Mouse (Mus musculus) olfactory bulb, adult 2 months (tissue): Measurements from ENCODE around the gene Vsig10l. TPM values are rescaled to one million over a fixed set of nuclear protein-coding genes. Genes with fewer than 3 reads are reported as not detected.

Experiments used
- H3K27ac ChIP-seq: fragments of 200-500 bp; 2 replicates; pipeline ENCODE4 v1.5.1; 2012; ENCODE audit warnings: low read depth, low read length; ENCODE audit not compliant: insufficient read depth
- H3K4me1 ChIP-seq: fragments of 200-500 bp; 2 replicates; pipeline ENCODE4 v1.6.1; 2012; ENCODE audit warnings: low read length; ENCODE audit not compliant: control insufficient read depth, insufficient read depth
- H3K4me3 ChIP-seq: fragments of 200-500 bp; 2 replicates; pipeline ENCODE4 v1.5.1; 2012; ENCODE audit warnings: mild to moderate bottlenecking, low read depth, low read length, moderate library complexity; ENCODE audit not compliant: insufficient read depth
- CTCF ChIP-seq: fragments of 200-500 bp; IDR thresholded peaks from 2 replicates; pipeline ENCODE4 v1.5.1; 2012; ENCODE audit warnings: low read depth, mild to moderate bottlenecking, low read length, moderate library complexity; ENCODE audit not compliant: insufficient read depth
- POLR2A ChIP-seq: fragments of 200-500 bp; IDR thresholded peaks from 2 replicates; pipeline ENCODE4 v1.6.1; 2012; ENCODE audit warnings: mild to moderate bottlenecking, low read depth, low read length, moderate library complexity; ENCODE audit not compliant: insufficient read depth
- whole genome bisulfite sequencing: fragments of 180-500 bp; shearing (Covaris S2); methylation state at CpG from one replicate; pipeline ENCODE4 v1.1.7; 2018; 5-methylcytosine and 5-hydroxymethylcytosine counted together
- polyA plus RNA-seq: library from polyadenylated mRNA; stranded (reverse); fragments of >200 nt; gene quantifications from 2 replicates; pipeline ENCODE4 v1.2.4, GENCODE M21; 2012; ENCODE audit warnings: low replicate concordance; ENCODE audit not compliant: missing spikeins, insufficient read depth, insufficient read length

The Vsig10l gene
- polyA plus RNA-seq, 1 experiment = not detected

DNA sequence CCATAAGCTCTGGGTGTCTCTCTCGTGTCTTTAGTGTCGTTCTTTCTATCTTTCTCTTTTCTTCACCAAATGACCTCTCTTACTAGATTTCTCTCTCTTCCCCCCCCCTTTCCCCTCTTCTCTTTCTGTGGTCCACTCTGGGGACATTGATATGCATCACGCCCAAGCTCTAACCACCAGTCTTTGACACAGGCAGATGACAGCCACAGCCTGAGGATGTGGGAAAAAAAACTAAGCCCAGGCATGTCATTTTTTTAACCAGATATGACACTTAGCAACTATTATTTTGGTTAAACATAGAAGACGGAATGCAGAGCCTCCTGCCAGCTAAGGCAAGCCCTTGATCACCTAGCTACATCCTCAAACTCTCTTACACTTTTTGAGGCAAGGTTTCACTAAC is 24.3 kb upstream of the Vsig10l start:
- TF ChIP-seq POLR2A = no peak
- no peak for TF ChIP-seq CTCF
- Histone ChIP-seq H3K4me3 (no peak overlapping the region), H3K27ac (no peak overlapping the region), H3K4me1 (peaks cover 9% of the 10 kb centered on the region)
- WGBS = 89% methylated on average over 4 of the region's 4 CpGs

DNA sequence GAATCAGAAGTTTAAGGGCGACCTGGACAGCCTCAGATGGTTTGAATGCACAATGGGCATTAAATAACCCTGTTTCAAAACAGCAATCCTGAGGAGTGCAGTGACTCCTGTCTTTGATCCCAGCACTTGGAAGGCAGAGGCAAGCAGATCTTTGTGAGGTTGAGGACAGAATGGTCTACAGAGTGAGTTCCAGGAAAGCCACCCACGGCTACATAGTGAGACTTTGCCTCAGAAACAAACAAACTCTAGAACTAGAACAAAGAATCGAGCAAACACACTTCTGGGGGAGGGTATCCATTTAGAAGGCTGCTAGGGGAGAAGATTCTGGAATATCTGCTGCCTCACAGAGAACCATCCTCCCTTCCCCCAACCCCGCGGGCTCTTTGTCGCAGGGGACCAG is 22.5 kb upstream of the Vsig10l start, which contains the start of gene Cldnd2:
Cldnd2 (plus strand) TSS at position 301 of the 400 bp plus-strand sequence.
- 77% methylated on average over 6 of the region's 6 CpGs for WGBS
- TF ChIP-seq POLR2A (no peak), CTCF (no peak)
- H3K27ac ChIP-seq = no peak within 1 kb of the TSS
- peaks cover 16% of the 10 kb centered on the region for H3K4me1 ChIP-seq
- H3K4me3 ChIP-seq = no peak within 1 kb of the TSS

DNA sequence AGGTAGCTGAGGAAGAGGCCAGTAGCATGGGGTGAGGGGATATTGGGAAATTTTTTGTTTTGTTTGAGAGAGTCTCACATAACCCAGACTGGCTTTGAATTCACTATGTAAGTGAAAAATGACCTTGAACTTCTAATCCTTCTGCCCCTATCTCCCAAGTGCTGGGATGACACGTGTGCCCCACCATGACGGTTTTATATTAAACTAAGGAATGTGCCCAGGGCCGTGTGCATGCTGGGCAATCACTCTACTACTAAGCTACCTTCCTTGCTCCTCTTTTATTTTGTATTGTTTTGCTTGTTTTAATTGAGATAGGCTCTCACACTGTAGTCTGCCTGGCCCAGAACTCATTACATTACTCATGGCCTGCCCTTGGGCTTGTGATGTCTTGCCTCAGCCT is 21.9 kb upstream of the Vsig10l start:
- Histone ChIP-seq H3K27ac (no peak overlapping the region), H3K4me1 (peaks cover 16% of the 10 kb centered on the region), H3K4me3 (no peak overlapping the region)
- 88% methylated on average over 3 of the region's 3 CpGs for WGBS
- no peak for TF ChIP-seq POLR2A
- no peak for TF ChIP-seq CTCF

DNA sequence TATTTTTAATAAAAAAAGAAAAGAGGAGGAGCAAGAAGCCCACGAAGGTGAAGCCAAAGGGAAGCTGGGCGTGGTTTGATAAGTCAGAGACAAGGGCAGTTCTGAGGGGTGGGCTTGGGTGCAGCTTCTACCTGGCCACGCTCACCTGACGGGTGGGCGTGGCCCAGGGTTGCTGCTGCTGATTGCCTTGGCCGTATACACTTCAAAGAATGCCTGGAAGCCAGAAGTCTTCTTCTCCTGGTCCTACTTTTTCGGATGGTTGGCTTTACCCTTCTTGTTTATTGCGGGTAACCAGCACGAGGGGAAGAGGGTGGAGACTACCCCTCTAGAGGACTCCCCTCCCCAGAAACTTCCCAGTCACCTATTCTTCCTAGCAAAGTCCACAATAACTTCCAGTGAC is 20.3 kb upstream of the Vsig10l start:
- H3K4me3 ChIP-seq = peak overlapping the region; percentile 62
- WGBS = 21% methylated on average over 9 of the region's 9 CpGs
- H3K27ac ChIP-seq = peak overlapping the region; percentile 85; the same call in 1 of the 2 replicates
- TF ChIP-seq POLR2A (no peak), CTCF (no peak)
- H3K4me1 ChIP-seq = peaks cover 16% of the 10 kb centered on the region

DNA sequence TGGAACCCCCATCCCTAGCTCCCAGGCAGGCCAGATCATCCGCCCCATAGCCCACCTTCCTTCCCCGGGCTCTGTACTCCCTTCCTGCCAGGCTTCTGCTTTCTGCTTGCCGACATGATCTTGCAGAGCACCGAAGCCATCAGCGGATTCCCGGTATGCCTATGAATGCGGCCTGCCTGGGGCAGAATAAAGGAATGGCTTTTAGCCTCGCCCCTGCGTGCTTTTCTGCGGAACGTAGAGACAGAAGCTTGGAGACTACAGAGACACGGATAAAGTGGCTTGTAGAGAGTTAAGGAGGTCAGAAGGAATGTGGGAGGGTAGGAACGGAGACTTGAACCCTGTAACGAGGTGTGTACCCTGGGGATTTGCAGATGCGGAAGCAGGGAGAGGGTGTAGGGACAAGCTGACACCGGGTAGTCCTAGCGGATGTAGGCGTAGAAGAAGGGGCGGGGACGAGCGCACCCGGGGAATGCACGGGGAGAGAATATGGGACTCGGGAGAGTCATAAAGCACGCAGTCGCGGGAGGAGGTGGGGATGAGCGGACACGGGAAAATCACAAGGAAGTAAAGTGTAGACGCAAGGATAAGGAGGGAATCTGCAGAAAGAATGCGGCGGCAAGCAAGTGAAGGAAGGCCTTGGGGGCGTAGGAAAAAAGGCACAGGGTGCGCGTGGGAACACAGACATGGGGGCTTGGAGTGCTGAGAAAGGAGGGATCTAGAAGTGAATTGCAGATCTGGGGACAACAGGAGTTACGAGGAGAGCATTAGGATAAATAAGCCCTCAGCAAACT is 19.6 kb upstream of the Vsig10l start:
- TF ChIP-seq CTCF (no peak), POLR2A (no peak)
- Histone ChIP-seq H3K27ac (peak overlapping the region; percentile 85), H3K4me3 (peak overlapping the region; percentile 62), H3K4me1 (peaks cover 16% of the 10 kb centered on the region)
- WGBS = 1% methylated on average over 36 of the region's 36 CpGs

DNA sequence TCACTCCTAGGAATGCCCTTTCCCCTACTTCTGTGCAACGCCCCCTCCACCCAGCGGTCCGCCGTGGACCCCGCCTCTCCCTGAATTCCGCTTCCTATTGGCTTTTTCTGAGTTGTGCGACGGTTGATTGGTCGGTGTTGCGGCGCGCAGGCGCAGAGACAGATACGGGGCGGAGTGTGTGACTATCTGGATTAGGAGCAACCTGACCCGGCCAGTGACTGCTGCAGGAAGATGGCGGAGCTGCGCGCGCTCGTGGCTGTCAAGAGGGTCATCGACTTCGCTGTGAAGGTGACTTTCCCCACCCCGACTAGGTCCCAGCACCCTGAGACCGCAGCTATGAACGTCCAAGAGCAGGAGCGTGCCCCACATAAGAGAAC is 19.0 kb upstream of the Vsig10l start, which contains the start of the genes Etfb and Gm45233:
Etfb (plus strand) TSS at position 167 of the 377 bp plus-strand sequence.
Gm45233 (plus strand) TSS at position 212 of the 377 bp plus-strand sequence.
- TF ChIP-seq CTCF (no peak), POLR2A (peak; percentile 89)
- peak within 1 kb of the TSS; percentile 62 for H3K4me3 ChIP-seq
- peak within 1 kb of the TSS; percentile 85 for H3K27ac ChIP-seq
- 0% methylated on average over 27 of the region's 27 CpGs for WGBS
- H3K4me1 ChIP-seq = peaks cover 16% of the 10 kb centered on the region

DNA sequence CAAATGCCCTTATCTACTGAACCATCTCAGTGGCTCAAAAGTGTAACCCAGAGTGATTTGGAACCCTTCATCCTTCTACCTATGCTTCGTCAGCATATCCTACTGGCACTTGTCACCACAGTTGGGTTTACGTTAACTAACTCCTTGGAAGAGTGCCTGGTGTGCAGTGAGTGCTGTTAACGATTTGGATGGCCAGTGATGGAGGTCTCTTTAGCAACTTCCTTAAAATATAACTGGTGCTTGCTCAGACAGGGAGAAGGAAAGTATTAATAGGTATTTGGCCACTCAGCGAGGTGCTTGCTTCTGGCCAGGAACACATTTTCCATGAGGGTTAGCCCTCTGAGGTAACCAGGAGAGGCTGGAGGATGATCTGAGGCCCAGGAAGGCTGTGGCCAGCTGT is 15.2 kb upstream of the Vsig10l start:
- H3K4me3 ChIP-seq = no peak overlapping the region
- 80% methylated on average over 4 of the region's 4 CpGs for WGBS
- no peak overlapping the region for H3K27ac ChIP-seq
- H3K4me1 ChIP-seq = peaks cover 10% of the 10 kb centered on the region
- TF ChIP-seq CTCF (no peak), POLR2A (no peak)

DNA sequence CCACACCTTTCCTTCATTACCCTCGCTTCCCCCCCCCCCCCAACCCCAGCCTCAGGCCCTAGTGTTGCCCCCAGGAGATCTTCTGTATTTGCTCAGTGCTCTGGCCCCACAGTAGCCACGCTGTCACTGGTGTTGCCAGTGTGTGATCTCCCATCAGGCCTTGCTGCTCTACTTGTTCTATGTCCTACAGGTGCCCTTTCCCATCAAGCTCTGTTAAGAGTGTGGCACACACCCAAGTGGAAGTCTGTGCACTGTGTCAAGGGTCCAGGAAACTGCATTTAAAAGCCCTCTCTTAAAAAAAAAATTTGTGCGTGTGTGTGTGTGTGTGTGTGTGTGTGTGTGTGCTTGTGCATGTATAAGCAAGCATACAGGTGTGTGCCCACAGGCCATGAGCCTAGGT is 14.7 kb upstream of the Vsig10l start:
- no peak overlapping the region for H3K27ac ChIP-seq
- no peak overlapping the region for H3K4me3 ChIP-seq
- WGBS = 83% methylated on average over 3 of the region's 3 CpGs
- peaks cover 6% of the 10 kb centered on the region for H3K4me1 ChIP-seq
- TF ChIP-seq CTCF = no peak

DNA sequence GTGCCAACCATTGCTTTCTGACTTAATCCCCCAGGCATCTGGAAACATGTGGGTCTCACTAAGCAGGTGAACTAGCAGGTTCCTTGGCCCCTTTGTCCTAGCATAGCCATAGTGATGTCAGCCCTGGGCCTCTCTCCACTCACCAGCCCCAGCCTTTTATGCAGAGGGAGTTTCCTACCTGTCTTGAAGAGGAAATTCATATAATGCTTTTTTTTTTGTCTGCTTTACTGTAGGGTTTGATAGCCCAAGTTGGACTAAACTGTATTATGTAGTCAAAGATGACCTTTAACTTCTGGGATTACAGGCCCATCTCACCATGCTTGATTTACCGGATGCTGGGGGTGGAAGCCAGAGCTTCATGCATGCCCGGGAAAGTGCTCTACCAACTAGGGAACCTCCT is 13.1 kb upstream of the Vsig10l start:
- H3K4me3 ChIP-seq = no peak overlapping the region

More for the DNA sequence above, 13.1 kb upstream of the Vsig10l start:
- TF ChIP-seq POLR2A = no peak
- H3K4me1 ChIP-seq = peaks cover 2% of the 10 kb centered on the region; the same call in 1 of the 2 replicates
- no peak overlapping the region for H3K27ac ChIP-seq
- WGBS = 96% methylated on average over 2 of the region's 2 CpGs
